10 mouse cellular contexts compared by ENCODE assay signal in genomic region chr14:72532028-72532917, GRCm38 (mm10). TPM values are rescaled to one million over a fixed set of nuclear protein-coding genes. Genes with fewer than 3 reads are reported as not detected.
DNase-seq lines count a peak whose midpoint lies in the region; ATAC-seq lines count a peak whose summit lies in the region.
"Had no signal": no experiment of that assay in that cellular context is flagged by ENCODE, and none has a peak within 500 bp of the region (broad histone marks: within the 10 kb centered on the region; RNA-seq: fewer than 3 reads in every experiment).

No protein-coding gene starts in this region.

- 3% methylated on average over 54 of the region's 54 CpGs for WGBS in intestine, embryonic 14.5 days
- 2% methylated on average over 54 of the region's 54 CpGs for WGBS in liver, embryonic 15.5 days (ENCODE audit: insufficient replicate concordance)

- H3K9ac ChIP-seq in intestine, embryonic 14.5 days (ENCODE audit: low read length), result no peak overlapping the region
- no peak overlapping the region for H3K9ac ChIP-seq in liver, embryonic 15.5 days

- peak overlapping the region; percentile 39 for H3K4me3 ChIP-seq in intestine, embryonic 14.5 days (ENCODE audit: low read depth, low read length)
- H3K4me3 ChIP-seq in liver, embryonic 15.5 days (replicated peaks), result peak overlapping the region; percentile 25

- H3K36me3 ChIP-seq in intestine, embryonic 14.5 days (ENCODE audit: control insufficient read depth, insufficient read depth, low read length), result 0 out of 2 replicates have a peak, but pooled peaks cover 3% of the 10 kb centered on the region
- H3K36me3 ChIP-seq in liver, embryonic 15.5 days (replicated peaks), result no peaks in the 10 kb centered on the region

- H3K9me3 ChIP-seq in intestine, embryonic 14.5 days (ENCODE audit: control insufficient read depth, low read length), result no peaks in the 10 kb centered on the region
- H3K9me3 ChIP-seq in liver, embryonic 15.5 days (replicated peaks), result no peaks in the 10 kb centered on the region

- peaks cover 8% of the 10 kb centered on the region; the same call in 1 of the 2 replicates for H3K4me1 ChIP-seq in intestine, embryonic 14.5 days (replicated peaks; ENCODE audit: control insufficient read depth, insufficient read depth, low read length)
- peaks cover 10% of the 10 kb centered on the region for H3K4me1 ChIP-seq in liver, embryonic 15.5 days (replicated peaks)

- ATAC-seq in frontal cortex, adult (ENCODE audit: low TSS enrichment), result peak; percentile 62
- peak; percentile 34 for ATAC-seq in CD4-positive, CD25-positive, alpha-beta regulatory T cell, adult 4 months
- peak; percentile 86 for ATAC-seq in intestine, embryonic 14.5 days (replicated peaks; ENCODE audit: low FRiP score, low TSS enrichment, low read depth)
- no peak for ATAC-seq in liver, embryonic 15.5 days (ENCODE audit: insufficient read depth)
- ATAC-seq in erythroid progenitor cell, adult 5-6 weeks (replicated peaks; ENCODE audit: low FRiP score, poor library complexity, severe bottlenecking), result no peak

- peak overlapping the region; percentile 82 for H3K4me2 ChIP-seq in intestine, embryonic 14.5 days (ENCODE audit: low read length)
- peak overlapping the region; percentile 54 for H3K4me2 ChIP-seq in liver, embryonic 15.5 days

- no peak for DNase-seq in frontal cortex, postnatal 14 days (ENCODE audit: low spot score in 2 of 2)
- peak; percentile 11 for DNase-seq in embryo, embryonic 11.5 days (ENCODE audit: low read depth, low spot score)
- peak; percentile 71 for DNase-seq in intestine, embryonic 14.5 days (ENCODE audit: low spot score)
- peak; percentile 25 for DNase-seq in right cerebral cortex, postnatal 4 days

- H3K27ac ChIP-seq in intestine, embryonic 14.5 days (ENCODE audit: low read depth), result no peak overlapping the region
- H3K27ac ChIP-seq in liver, embryonic 15.5 days (replicated peaks), result no peak overlapping the region
- H3K27ac ChIP-seq: macrophage had no signal

- peaks cover 26% of the 10 kb centered on the region for H3K27me3 ChIP-seq in intestine, embryonic 14.5 days (replicated peaks; ENCODE audit: control insufficient read depth, insufficient read depth, low read length)
- H3K27me3 ChIP-seq in liver, embryonic 15.5 days, result peaks cover 46% of the 10 kb centered on the region
- H3K27me3 ChIP-seq: CH12.LX had no signal

RNA-seq across cellular contexts. Expression of gene Gm9195, which starts 40.6 kb away (rescaled TPM):
- polyA plus RNA-seq in CD4-positive, CD25-positive, alpha-beta regulatory T cell, adult 4 months (2017; shearing (Covaris generic)), result not detected
- not detected in 2 replicates for polyA plus RNA-seq in intestine, embryonic 14.5 days (2014; fragmentation: Nextera tagmentation; extraction: Ambion mirVana)
- polyA plus RNA-seq in liver, embryonic 15.5 days (2015; fragmentation: Nextera tagmentation; extraction: Ambion mirVana), result not detected in 2 replicates
- total RNA-seq in erythroid progenitor cell, adult 5-6 weeks (2015; ENCODE audit: low replicate concordance), result not detected in 2 replicates
- total RNA-seq in erythroid progenitor cell, adult 5-6 weeks (2017; ENCODE audit: low replicate concordance), result not detected in 2 replicates
- polyA plus RNA-seq: macrophage had no signal

Comparison
In these comparisons a context has a peak if more than half of its experiments do, and no peak if none do; other contexts are left out.
1. ATAC-seq: peak in frontal cortex, adult (single experiment), CD4-positive, CD25-positive, alpha-beta regulatory T cell, adult 4 months (single experiment) and intestine, embryonic 14.5 days (single experiment); none in liver, embryonic 15.5 days (single experiment) and erythroid progenitor cell, adult 5-6 weeks (single experiment).
2. DNase-seq: peak in embryo, embryonic 11.5 days (single experiment), intestine, embryonic 14.5 days (single experiment) and right cerebral cortex, postnatal 4 days (single experiment); none in frontal cortex, postnatal 14 days (0 of 2).